Mouse (Mus musculus) liver, embryonic 13.5 days (tissue): ENCODE data around the gene Nup153. TPM values are rescaled to one million over a fixed set of nuclear protein-coding genes. Genes with fewer than 3 reads are reported as not detected.

Experiments
- ATAC-seq: fragments of 200-750 bp; cut with Nextera tagmentation; 2 replicates; pipeline ENCODE4 v1.8.0; 2017; ENCODE audit warnings: low read depth, mild to moderate bottlenecking, moderate number of reproducible peaks, moderate library complexity
- DNase-seq: peaks from one replicate; pipeline ENCODE4 v3.0.0; 2022
- H3K27ac ChIP-seq: fragments of 300-500 bp; sonication (generic); 2 replicates; pipeline ENCODE4 v1.5.1; 2015; ENCODE audit warnings: moderate library complexity, mild to moderate bottlenecking, inconsistent platforms
- H3K27me3 ChIP-seq: fragments of 300-500 bp; sonication (generic); 2 replicates; pipeline ENCODE4 v1.6.1; 2015; ENCODE audit warnings: mild to moderate bottlenecking, inconsistent platforms
- H3K36me3 ChIP-seq: fragments of 300-500 bp; sonication (generic); 2 replicates; pipeline ENCODE4 v1.6.1; 2015; ENCODE audit warnings: mild to moderate bottlenecking, inconsistent platforms
- H3K4me1 ChIP-seq: fragments of 300-500 bp; sonication (generic); replicated peaks from 2 replicates; pipeline ENCODE4 v1.6.1; 2015; ENCODE audit warnings: inconsistent platforms
- H3K4me2 ChIP-seq: fragments of 300-500 bp; sonication (generic); 2 replicates; pipeline ENCODE4 v1.6.1; 2015; ENCODE audit warnings: inconsistent platforms, mild to moderate bottlenecking, moderate library complexity
- H3K4me3 ChIP-seq: fragments of 300-500 bp; sonication (generic); replicated peaks from 2 replicates; pipeline ENCODE4 v1.5.1; 2015; ENCODE audit warnings: mild to moderate bottlenecking, inconsistent platforms
- H3K9ac ChIP-seq: fragments of 300-500 bp; sonication (generic); 2 replicates; pipeline ENCODE4 v1.6.1; 2015; ENCODE audit warnings: mild to moderate bottlenecking, inconsistent platforms
- H3K9me3 ChIP-seq: fragments of 300-500 bp; sonication (generic); replicated peaks from 2 replicates; pipeline ENCODE4 v1.6.1; 2016; ENCODE audit warnings: inconsistent platforms
- WGBS: fragments of 180-500 bp; shearing (Covaris S2); methylation state at CpG from one replicate; pipeline ENCODE4 v1.1.7; 2015; ENCODE audit not compliant: insufficient replicate concordance; 5-methylcytosine and 5-hydroxymethylcytosine counted together
- polyA plus RNA-seq: library from polyadenylated mRNA; unstranded; fragments of >200 nt; fragmentation: Nextera tagmentation; extraction: Ambion mirVana; gene quantifications from 2 replicates; pipeline ENCODE4 v1.2.1, GENCODE M21; 2015

Gene Nup153
- polyA plus RNA-seq, 1 experiment from 2014 or later: 18.6 TPM

- Histone ChIP-seq H3K9me3 (no peaks in the 10 kb centered on the region), H3K27ac (no peak overlapping the region), H3K4me2 (no peak overlapping the region), H3K27me3 (no peaks in the 10 kb centered on the region), H3K36me3 (no peaks in the 10 kb centered on the region; the same call in 1 of the 2 replicates), H3K4me3 (no peak overlapping the region), H3K9ac (no peak overlapping the region), H3K4me1 (peaks cover 10% of the 10 kb centered on the region)
- 72% methylated on average over 5 of the region's 5 CpGs for WGBS
- no peak for DNase-seq
- no peak for ATAC-seq
Measured at GRCm38 (mm10) chr13:46753294-46753693, 25.6 kb upstream of the Nup153 start.

DNA sequence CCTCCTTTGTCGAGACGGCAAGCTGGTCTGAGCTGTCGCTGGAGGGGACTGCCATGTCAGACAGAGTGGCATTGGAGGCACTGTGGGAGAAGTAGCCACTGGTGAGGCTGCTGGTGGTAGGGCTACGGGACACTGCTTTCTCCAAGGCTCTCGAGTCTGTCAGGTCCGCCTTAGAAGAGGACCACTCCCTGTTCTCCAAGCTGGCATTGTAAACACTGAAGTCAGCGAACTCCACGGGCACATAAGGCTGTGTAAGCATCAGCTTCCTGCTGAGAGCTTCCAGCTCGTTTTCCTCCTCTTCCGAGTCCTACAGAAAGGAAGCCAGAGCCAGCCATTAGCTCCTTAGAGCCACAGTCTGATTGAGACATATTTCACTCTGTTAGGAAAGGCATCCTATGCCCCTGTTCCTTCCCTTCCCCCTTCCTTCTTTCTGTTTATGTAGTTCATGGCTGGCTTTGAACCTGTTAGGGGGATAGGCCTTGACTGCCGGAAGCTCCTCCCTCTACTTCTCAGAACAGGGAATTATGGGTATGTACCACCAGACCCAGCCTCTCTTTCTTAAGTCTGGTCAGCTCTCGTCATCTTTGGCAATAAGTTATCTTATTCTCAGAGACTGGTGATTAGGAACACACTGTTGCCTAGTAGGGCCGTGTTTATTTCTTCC, 25.0 kb upstream of the Nup153 start:
- no peaks in the 10 kb centered on the region for H3K27me3 ChIP-seq
- H3K9me3 ChIP-seq: no peaks in the 10 kb centered on the region
- DNase-seq (no peak), ATAC-seq (no peak)
- H3K9ac ChIP-seq: no peak overlapping the region
- no peak overlapping the region for H3K4me2 ChIP-seq
- H3K4me1 ChIP-seq: peaks cover 16% of the 10 kb centered on the region
- 76% methylated on average over 13 of the region's 13 CpGs for WGBS
- no peaks in the 10 kb centered on the region; the same call in 1 of the 2 replicates for H3K36me3 ChIP-seq
- no peak overlapping the region for H3K4me3 ChIP-seq
- no peak overlapping the region for H3K27ac ChIP-seq

DNA sequence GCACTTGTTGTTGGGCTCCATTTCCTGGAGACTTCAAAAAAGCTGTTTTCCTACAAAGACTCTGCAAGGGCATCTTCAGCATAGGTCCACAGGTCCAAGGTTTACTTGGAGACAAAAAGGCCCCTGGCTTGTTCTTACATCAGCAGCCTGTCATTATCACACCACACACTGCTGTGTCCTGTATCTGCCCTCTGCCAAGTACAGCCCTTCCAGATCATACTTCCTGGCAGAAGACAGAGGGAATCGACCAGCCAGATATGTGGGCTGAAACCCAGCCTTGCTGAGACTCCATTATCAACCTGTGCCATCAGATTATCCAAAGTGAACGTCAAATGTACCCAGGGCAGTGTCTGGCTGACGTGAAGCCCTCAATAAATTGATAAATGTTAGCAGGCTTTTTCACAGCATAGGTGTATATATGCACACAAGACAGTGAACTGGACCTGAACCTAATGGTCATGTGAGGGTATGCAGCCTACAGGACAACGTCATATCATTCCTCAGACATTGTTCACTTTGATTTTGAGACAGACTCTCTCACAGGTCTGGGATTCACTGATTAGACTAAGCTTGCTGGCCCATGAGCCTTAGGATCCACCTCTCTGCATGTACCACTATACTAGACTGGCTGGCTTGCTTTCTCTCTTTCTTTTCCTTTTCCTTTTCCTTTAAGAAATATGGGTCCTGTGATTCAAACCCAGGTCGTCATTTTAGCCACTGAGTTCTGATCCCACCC, 20.6 kb upstream of the Nup153 start:
- no peaks in the 10 kb centered on the region for H3K27me3 ChIP-seq
- no peaks in the 10 kb centered on the region for H3K9me3 ChIP-seq
- ATAC-seq (peak; percentile 94), DNase-seq (peak; percentile 24)
- no peak overlapping the region for H3K4me3 ChIP-seq
- 18% methylated on average over 5 of the region's 5 CpGs for WGBS
- no peak overlapping the region for H3K27ac ChIP-seq
- peaks cover 23% of the 10 kb centered on the region for H3K4me1 ChIP-seq
- peak overlapping the region; percentile 9; the same call in 1 of the 2 replicates for H3K4me2 ChIP-seq
- H3K9ac ChIP-seq: no peak overlapping the region
- no peaks in the 10 kb centered on the region; the same call in 1 of the 2 replicates for H3K36me3 ChIP-seq

- Histone ChIP-seq H3K4me3 (no peak overlapping the region), H3K9ac (no peak overlapping the region), H3K4me1 (peaks cover 32% of the 10 kb centered on the region), H3K27me3 (no peaks in the 10 kb centered on the region), H3K4me2 (no peak overlapping the region), H3K9me3 (no peaks in the 10 kb centered on the region), H3K36me3 (no peaks in the 10 kb centered on the region), H3K27ac (no peak overlapping the region)
- 73% methylated on average over 8 of the region's 8 CpGs for WGBS
- no peak for DNase-seq
- ATAC-seq: no peak
Measured at GRCm38 (mm10) chr13:46743821-46744220, 16.1 kb upstream of the Nup153 start.

- Histone ChIP-seq H3K4me3 (no peak overlapping the region), H3K4me2 (no peak overlapping the region), H3K36me3 (no peaks in the 10 kb centered on the region), H3K4me1 (peaks cover 19% of the 10 kb centered on the region), H3K9me3 (no peaks in the 10 kb centered on the region), H3K9ac (no peak overlapping the region), H3K27me3 (no peaks in the 10 kb centered on the region), H3K27ac (no peak overlapping the region)
- DNase-seq (peak; percentile 48), ATAC-seq (peak; percentile 94)
- WGBS: 37% methylated on average over 2 of the region's 2 CpGs
Measured at GRCm38 (mm10) chr13:46742367-46742766, 14.6 kb upstream of the Nup153 start.

- Histone ChIP-seq H3K4me2 (no peak overlapping the region), H3K9ac (no peak overlapping the region), H3K36me3 (no peaks in the 10 kb centered on the region), H3K4me1 (peaks cover 31% of the 10 kb centered on the region), H3K9me3 (no peaks in the 10 kb centered on the region), H3K27ac (no peak overlapping the region), H3K27me3 (no peaks in the 10 kb centered on the region), H3K4me3 (no peak overlapping the region)
- ATAC-seq: no peak
- DNase-seq: no peak
- 73% methylated on average over 7 of the region's 7 CpGs for WGBS
Measured at GRCm38 (mm10) chr13:46739426-46739825, 11.7 kb upstream of the Nup153 start.

GRCm38 (mm10) chr13:46737482-46737881, 9.7 kb upstream of the Nup153 start:
- Histone ChIP-seq H3K36me3 (no peaks in the 10 kb centered on the region), H3K27ac (no peak overlapping the region), H3K9me3 (no peaks in the 10 kb centered on the region), H3K4me3 (no peak overlapping the region), H3K27me3 (no peaks in the 10 kb centered on the region), H3K4me2 (no peak overlapping the region), H3K4me1 (peaks cover 26% of the 10 kb centered on the region), H3K9ac (no peak overlapping the region)
- ATAC-seq (no peak), DNase-seq (no peak)
- 52% methylated on average over 4 of the region's 4 CpGs for WGBS

GRCm38 (mm10) chr13:46736479-46736865, 8.7 kb upstream of the Nup153 start:
- H3K4me3 ChIP-seq: peak overlapping the region; percentile 68
- DNase-seq (no peak), ATAC-seq (peak; percentile 23; the same call in 1 of the 2 replicates)
- peak overlapping the region; percentile 88 for H3K4me2 ChIP-seq
- peak overlapping the region; percentile 68 for H3K27ac ChIP-seq
- no peaks in the 10 kb centered on the region for H3K27me3 ChIP-seq
- H3K9ac ChIP-seq: peak overlapping the region; percentile 69
- peaks cover 21% of the 10 kb centered on the region for H3K4me1 ChIP-seq
- H3K36me3 ChIP-seq: no peaks in the 10 kb centered on the region
- H3K9me3 ChIP-seq: no peaks in the 10 kb centered on the region
- WGBS: 2% methylated on average over 12 of the region's 12 CpGs

- Histone ChIP-seq H3K4me2 (peak overlapping the region; percentile 88), H3K9ac (peak overlapping the region; percentile 69), H3K36me3 (no peaks in the 10 kb centered on the region), H3K4me1 (peaks cover 18% of the 10 kb centered on the region), H3K4me3 (peak overlapping the region; percentile 68), H3K27ac (peak overlapping the region; percentile 68), H3K9me3 (no peaks in the 10 kb centered on the region), H3K27me3 (no peaks in the 10 kb centered on the region)
- ATAC-seq: peak; percentile 80
- under 1% methylated on average over 20 of the region's 20 CpGs for WGBS
- DNase-seq: peak; percentile 55
Measured at GRCm38 (mm10) chr13:46735808-46736478, 8.2 kb upstream of the Nup153 start.

- 24% methylated on average over 11 of the region's 11 CpGs for WGBS
- DNase-seq (no peak), ATAC-seq (peak; percentile 41; the same call in 1 of the 2 replicates)
- peak overlapping the region; percentile 68 for H3K27ac ChIP-seq
- peak overlapping the region; percentile 88 for H3K4me2 ChIP-seq
- peak overlapping the region; percentile 69 for H3K9ac ChIP-seq
- H3K4me3 ChIP-seq: peak overlapping the region; percentile 68
- H3K27me3 ChIP-seq: no peaks in the 10 kb centered on the region
- no peaks in the 10 kb centered on the region for H3K9me3 ChIP-seq
- no peaks in the 10 kb centered on the region for H3K36me3 ChIP-seq
- H3K4me1 ChIP-seq: peaks cover 18% of the 10 kb centered on the region
Measured at GRCm38 (mm10) chr13:46735219-46735807, 7.6 kb upstream of the Nup153 start.

GRCm38 (mm10) chr13:46729998-46730397, 2.3 kb upstream of the Nup153 start:
- 69% methylated on average over 2 of the region's 2 CpGs for WGBS
- H3K4me1 ChIP-seq: peaks cover 11% of the 10 kb centered on the region
- ATAC-seq: no peak
- no peak overlapping the region for H3K27ac ChIP-seq
- H3K4me3 ChIP-seq: no peak overlapping the region
- H3K36me3 ChIP-seq: no peaks in the 10 kb centered on the region
- no peak for DNase-seq
- H3K27me3 ChIP-seq: no peaks in the 10 kb centered on the region
- H3K9me3 ChIP-seq: no peaks in the 10 kb centered on the region
- H3K4me2 ChIP-seq: no peak overlapping the region
- no peak overlapping the region for H3K9ac ChIP-seq
